Mouse (Mus musculus) cerebellum, adult (tissue): ENCODE results near the gene Vwa8.
A peak's percentile ranks its signal among the peaks of the same experiment; 100 is the strongest.
"Not testable (repeated sequence)": the region's sequence is repeated elsewhere in the genome, so short reads cannot be mapped to it uniquely, and the experiment has no call there.

ENCODE experiments used
- ATAC-seq: cut with Nextera tagmentation; 2 replicates; pipeline ENCODE4 v1.9.2; 2017; ENCODE audit warnings: mild to moderate bottlenecking, moderate library complexity, mixed read lengths; ENCODE audit not compliant: insufficient number of reproducible peaks, low FRiP score, low TSS enrichment

Vwa8 gene

DNA sequence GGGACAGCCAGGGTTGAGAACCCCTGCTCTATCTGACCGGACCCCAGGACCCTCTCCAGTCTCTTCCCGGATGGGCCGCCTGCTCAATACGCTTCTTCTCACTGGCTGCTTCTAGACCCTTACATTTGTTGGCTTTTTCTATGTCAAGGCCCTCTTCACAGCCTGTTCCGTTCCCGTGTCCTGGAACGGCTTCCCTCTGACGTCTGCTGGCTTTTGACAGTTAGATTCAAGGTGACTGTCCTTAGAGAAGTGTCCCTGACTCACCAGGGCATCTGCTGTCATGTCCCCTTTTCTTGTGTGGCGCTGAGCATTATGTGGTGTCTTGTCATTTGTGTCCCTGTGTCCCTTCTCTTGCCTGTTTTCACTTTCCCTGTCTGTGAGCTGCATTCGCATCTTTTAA is 121.8 kb downstream of the Vwa8 start:
- ATAC-seq, result no peak

DNA sequence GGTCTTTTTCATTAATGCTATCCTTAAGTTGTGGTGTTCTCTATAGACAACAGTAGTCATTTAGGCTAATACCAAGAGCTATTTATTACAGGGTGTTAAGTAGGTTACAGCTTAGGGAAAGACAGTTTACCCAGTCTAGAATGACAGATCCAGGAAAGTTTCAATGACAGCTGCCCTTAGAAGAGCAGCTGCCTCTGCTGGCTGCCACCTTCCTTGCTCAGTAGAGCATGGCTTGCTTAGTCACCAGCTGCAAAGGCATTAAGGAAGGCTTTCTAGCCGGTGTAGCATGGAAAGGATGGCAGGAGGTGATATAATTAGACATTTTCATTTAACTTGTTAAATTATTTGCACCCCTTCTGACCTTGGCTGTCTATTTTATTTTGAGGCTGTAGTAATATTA is 123.6 kb downstream of the Vwa8 start:
- ATAC-seq, result no peak

DNA sequence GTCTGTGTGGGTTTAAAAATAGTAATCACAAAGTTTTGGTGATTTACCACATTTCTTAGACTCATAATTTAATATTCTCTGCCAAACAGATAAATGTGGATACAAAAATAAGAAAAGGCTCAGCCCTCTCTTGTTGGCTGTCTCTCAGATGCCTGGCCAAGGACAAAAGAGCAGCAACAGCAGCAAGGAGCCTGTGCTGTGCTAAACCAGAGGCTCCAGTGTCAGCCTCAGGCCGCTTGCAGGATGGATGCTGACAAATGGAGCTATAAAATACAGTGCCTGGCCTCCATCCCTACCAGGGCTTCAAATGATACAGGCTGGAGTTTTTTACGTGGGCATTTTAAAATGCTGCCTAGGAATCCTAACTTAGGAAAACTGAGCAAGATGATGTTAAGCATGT is 134.3 kb downstream of the Vwa8 start:
- ATAC-seq, result no peak

DNA sequence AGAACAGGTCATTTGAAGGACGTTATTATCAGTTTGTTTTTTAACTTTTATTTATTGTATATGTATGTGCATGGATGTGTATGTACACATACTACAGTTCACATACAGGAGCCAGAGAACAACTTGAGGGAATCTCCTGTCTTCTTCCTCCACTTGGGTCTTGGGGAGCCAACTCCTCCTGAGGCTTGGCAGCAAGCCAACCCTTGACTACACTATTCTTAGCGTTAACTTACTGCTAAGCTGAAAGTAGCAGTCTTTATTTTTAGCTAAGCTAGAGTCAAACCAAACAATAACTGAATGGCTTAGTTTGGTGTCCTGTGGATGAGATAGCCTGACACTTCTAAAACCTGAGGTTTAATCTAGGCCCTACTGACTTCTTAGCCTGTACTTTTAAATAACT is 135.4 kb downstream of the Vwa8 start:
- peak; percentile 15; the same call in 1 of the 2 replicates for ATAC-seq

DNA sequence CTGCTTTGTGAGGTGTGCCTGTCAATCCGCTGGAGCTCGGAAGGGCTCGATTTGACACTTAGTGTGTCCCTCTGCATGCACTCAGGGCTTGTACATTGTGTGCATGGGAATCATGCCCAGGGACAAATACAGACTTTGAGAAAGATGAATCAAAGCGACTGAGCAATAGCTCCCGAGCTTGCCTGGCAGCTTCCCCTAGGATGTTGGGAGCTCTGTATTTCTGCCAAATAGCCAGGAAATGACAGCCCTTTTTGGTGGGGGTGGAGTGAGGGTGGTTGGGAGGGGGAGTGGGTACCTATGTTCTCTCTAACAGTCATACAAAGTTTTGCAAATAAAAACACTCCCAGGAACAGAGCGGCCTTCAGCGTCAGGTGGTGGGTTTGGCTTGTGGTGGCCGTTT is 138.7 kb downstream of the Vwa8 start:
- no peak for ATAC-seq

DNA sequence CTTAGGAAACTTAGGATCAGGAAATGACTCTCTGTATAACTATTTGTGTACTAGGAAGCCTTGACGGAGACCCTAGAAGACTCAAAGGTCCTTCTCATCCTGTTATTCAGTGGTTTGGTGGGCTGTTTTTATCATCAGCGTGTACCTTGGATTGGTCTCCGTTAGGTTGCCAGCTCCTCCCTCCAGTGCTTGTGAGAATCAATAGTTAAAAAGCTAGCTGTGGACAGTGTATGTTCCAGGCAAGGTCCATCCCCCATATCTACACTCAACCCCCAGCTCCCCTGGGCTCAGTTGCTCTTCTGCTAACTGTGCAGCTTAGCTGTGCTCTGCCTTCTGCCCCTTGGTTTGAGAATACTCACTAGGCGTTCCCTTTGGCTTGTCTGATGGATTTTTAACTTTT is 143.6 kb downstream of the Vwa8 start:
- no peak for ATAC-seq

DNA sequence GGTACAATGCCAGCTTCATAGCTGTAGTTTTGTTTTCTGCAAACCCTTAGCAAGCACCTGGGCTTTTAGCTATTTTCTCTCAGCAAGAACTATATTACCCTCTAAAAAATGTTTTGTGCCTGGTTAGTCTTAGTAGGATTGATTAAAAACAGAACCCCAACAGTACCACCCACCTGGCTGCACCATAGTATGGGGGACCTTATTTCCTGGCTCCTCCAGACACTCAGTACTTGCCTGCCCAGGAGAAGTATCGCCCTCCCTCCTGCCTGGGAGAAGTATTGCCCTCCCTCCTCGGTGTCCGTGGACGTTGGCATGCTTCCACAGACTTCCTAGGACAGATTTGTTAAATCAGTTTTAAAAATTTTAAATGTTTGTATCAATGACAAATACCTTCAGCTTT is 144.7 kb downstream of the Vwa8 start:
- ATAC-seq, result no peak

DNA sequence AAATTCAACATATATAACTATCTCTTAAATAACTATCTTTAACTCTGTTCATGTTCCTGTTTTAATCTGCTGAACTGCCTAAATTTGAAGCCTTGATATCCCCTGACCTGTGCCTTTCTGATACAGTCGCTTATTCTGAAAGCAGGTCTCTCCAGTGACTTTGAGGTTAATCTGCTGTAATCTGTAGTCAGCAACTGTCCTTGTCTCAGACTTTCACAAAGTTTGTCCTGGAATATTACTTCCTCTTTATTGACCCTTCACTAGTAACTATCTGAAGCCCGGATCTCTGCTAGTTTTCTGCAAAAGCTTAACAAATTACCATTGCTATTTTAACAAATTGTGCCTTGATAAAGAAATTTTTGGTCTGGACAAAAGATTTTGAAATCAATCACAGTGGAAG is 147.5 kb downstream of the Vwa8 start:
- ATAC-seq, result no peak

DNA sequence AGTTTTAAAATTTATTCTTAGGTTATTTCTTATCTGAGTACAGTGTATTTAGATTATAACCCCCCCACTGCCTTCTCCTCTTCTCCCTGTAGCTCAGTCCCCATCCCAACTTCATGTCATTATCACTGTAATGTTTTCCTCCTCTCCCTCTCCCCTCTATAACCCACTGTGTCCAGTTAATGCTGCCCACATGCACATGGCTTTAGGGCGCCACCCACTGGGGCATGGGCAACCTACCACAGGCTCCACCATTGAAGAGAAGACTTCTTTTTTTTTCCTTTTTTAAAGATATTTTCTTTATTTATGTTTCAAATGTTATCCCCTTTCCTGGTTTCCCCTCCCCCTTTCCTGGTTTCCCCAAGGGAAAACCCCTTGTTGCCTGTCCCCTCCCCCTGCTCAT is 154.7 kb downstream of the Vwa8 start:
- ATAC-seq, result no peak

DNA sequence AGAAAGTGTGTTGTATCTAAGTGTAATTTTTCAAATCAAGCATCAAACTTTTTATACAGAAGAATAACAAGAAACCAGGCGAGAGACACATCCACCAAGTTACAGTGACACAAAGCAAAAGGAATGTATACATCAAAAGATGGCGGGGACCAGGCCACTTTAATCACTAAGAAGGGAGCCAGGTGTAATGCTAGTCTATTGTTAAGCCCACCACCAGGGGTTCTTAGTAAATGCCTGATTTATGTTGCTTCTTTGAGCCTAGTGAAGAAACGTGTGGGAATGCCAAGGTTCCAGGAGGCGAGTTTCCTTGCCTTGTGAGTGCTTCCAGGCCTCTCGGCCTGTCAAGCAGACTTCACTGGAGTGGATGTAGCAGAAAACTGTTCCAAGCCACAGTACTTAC is 168.9 kb downstream of the Vwa8 start:
- not testable (repeated sequence) for ATAC-seq

DNA sequence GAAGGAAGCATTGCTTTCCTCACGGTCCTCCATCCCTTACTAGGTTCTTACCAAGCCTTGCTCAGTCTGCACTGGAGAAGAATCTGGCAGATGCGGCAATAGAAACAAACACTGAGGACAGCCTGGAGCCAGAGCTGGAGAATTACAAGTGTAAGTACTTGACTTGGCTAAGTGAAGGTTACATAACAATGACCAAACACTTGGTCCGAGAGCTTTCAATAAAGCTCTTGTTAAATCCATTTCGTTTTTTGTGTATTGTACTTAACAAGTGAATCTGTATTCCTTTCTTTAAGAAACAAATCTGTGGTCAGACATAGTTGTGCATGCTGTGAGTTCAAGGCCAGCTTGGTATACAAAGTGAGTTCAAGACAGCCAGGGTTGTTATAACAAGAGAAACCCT is 169.7 kb downstream of the Vwa8 start:
- ATAC-seq, result no peak

DNA sequence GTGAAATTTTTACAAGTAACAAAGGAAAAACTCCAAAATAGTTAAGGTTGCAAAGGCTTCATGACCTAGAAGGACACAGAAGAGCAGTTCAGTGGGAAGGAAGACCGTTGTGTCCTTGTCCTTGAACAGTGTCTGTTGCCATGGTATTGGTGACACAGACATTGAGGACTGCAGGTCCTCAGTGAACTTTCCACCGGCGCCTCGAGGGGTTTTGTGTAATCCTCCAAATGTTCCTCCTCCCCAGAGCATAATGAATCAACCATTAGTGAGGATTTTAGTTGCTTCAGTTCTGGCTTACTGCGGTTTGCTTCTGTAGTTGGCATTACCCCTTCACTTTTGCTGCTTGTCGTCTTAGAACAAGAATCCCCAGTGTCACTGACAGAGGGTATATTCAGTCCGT is 172.9 kb downstream of the Vwa8 start:
- ATAC-seq, result no peak

DNA sequence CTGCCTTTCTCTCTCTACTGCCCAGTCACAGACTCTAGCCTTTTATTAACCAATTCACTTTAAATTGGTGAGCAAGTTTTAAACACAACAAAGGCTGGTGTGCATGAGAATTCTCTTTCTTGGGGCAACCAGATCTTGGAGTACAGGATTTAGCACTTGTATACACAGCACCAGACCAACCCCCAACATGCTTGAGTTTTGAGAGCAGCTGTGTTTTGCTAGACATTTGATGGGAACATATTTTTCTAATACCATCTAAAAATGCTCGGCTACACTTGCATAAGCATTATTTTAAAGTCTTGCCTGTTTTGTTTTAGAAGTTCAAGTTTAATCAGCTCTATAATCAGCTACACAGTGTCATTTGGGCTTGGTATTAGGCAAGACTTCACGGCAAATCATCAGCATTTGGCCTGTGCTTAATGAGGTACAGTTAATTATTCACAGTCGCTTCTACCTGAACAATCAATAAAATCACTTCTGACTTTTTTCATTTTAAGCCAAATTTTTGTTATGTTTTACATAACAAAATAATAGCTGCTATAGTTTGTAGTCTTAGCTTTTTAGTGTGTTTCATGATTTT is 180.2 kb downstream of the Vwa8 start:
- ATAC-seq, result no peak

DNA sequence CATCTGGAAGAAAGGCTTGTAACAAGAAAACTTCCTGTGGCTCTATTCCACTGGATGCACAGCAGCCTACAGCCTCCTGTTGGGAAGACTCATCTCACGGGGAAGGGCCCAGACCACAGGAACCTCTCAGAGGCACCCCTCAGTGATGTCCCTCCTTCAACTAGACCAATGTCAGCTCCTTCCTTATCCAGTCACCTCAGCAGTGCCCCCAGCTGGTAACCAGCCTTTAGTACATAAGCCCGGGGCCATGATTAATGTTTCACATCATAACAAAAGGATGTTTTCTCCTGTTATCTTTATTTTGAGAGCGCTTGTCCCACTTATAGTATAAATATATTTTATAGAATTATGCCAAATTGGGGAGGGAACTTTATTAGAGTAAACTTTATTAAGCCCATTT is 181.9 kb downstream of the Vwa8 start:
- no peak for ATAC-seq

DNA sequence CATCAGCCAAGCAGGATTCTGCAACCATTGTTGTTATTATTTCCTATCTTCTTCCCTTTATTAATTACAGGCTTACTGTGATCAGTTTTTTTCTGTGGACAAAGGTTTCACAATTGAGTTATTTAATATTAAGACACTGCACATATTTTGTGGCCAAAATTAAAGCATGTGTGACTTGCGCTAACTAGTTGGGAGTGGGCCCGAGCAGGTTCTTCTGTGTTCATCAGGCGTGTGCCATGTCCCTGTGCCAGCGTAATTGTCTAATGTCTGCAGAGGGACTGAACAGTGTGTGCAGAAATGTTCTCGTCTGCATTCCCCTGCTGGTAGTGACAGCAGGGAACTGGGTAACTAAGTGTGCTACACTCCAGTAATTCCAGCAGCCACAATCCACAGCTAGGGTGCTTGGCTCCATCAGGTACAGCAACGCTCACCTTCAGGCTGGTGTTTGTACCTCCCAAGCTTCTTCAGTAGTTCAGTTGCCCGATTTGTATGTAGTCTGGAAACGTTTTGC is 182.4 kb downstream of the Vwa8 start:
- ATAC-seq, result no peak

DNA sequence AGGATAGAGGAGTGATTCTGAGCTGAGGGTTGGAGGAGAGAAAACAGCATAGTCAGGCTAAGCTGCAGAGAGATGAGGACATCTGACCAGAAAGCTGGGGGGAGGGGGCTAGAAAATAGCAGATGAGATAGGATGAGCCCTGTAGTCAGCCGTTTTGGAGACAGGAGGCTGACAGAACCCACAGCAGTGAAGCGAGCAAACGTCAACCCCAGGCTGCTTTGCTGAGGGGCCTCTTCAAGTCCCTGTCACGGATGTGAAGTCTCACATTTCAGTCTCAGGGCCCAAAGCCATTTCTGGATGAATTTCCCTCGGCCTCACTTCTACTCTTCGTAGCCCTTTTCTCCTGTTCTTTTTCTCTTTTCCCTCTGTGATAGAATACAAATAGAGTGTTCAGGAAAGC is 184.5 kb downstream of the Vwa8 start:
- no peak for ATAC-seq

DNA sequence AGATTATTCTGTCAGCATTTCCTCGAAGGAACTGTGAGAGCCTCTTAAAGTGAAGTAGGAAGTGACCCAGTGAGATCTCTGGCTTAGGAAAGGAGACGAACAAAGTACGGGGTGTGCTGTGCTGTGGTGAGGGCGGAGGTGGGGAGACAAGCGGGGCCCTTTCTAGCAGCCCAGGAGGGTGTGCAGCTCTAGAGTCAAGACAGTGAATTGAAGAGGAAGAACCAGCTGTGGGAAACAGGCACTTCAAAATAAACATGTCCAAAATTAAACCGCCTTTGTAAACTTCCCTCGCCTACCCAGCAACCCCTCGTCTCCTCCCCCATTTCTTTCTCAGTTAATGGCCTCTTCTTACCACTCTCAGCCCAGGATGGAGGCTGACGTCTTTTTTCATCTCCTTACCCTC is 185.7 kb downstream of the Vwa8 start:
- no peak for ATAC-seq

DNA sequence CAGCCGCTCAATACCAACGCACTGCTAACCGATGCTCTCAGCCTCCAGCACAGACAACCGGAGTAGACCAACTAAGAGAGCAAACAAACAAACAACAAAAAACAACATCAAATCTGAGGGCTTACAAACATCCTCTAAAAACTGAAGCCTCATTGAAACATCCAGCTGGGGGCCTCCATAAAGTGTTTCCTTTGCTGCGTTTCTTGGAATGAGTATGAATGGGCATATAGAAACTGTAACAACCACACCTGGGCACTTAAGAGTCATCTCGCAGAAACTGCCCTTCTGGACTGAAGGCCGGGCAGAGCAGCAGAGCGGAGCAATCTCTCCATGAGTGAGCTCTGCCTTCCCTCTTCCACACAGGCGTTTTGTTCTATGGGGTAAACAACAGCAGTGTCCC is 186.7 kb downstream of the Vwa8 start:
- no peak for ATAC-seq

DNA sequence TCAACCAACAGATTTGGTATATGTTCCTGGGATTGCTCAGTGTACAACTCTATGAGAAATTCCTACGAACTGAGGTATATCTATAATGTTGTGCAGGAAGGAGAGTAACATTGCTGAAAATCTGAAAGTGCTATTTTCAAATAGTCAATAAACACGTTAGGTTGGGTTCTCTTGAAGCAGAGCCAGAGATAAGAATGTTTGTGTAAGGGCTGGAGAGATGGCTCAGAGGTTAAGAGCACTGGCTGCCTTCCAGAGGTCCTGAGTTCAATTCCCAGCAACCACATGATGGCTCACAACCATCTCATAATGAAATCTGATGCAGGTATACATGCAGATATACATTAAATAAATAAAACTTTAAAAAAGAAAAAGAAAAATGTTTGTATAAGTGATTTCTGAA is 198.3 kb downstream of the Vwa8 start:
- ATAC-seq, result no peak

DNA sequence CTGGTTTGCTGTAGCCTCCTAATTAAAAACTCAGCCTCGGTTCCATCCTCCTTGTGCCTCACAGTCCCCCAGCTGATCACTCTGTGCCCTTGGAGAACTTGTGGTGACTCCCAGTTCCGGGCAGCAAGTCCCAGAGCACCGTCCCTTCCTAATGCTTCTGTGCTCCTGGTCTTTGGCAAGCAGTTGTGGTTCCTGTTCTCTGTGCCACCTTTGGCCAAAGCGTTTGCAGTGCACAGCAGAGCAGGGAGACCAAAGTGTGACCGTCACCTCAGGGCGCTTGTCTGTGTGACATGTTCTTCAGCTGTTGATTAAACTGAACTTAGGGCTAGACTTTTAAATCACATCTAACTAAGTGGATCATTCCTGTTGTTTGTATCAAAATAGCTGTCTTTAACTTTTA is 199.1 kb downstream of the Vwa8 start:
- ATAC-seq, result no peak

DNA sequence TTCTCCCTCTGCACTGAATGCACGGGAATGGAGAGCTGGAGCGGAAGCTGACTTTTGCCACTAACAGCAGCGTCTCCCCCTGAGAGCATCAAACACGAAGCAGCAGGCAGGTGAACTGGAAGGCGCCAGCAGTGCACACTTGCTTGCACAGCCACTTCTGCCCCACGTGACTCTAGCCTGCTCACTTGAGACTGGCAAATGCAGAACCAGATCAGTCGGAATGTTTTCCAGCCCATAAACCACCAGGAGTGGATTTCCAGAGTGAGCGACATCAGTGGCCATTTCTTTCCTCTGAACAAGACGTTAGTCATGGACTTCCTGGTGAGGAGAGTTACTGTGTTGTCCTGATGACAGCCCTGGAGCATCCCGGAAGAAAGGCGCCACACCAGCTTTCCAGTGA is 200.7 kb downstream of the Vwa8 start:
- no peak for ATAC-seq

DNA sequence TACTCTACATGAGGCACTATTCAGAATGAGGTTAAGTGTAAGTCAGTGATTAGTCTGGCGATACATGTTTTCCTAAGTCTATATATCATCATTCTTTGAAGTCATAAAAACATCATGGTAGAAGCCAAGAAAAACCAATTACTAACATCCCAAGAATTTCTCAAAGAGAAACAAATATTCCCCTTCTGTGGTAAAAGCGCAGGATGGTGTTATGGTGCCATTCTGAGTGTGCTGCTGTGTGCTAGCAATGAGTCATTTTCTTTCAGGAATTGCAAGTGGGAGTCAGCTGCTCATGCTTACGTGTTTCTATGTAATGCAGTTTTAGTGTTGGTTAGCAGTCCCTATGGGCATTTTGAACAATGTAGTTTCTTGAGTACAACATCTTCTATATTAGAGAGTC is 216.8 kb downstream of the Vwa8 start:
- no peak for ATAC-seq

DNA sequence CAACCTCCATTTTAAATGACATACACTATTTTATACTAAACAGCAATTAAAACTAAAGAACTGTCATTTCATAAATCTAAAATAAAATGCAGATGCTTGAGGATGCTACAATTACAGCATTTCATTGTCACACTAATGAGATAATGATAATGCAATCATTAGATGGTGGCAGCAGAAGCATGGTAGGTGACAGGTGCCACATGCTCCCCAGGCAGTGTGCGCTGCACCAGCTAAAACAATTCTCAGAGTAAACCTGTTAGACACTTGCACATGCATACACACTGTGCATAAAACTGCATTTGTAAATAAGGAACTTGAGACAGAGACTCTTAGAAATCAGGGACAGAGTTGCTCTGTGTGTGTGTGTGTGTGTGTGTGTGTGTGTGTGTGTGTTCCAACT is 220.7 kb downstream of the Vwa8 start:
- no peak for ATAC-seq
